Mouse (Mus musculus): ENCODE data around the gene Cct5.

The Cct5 gene

DNA sequence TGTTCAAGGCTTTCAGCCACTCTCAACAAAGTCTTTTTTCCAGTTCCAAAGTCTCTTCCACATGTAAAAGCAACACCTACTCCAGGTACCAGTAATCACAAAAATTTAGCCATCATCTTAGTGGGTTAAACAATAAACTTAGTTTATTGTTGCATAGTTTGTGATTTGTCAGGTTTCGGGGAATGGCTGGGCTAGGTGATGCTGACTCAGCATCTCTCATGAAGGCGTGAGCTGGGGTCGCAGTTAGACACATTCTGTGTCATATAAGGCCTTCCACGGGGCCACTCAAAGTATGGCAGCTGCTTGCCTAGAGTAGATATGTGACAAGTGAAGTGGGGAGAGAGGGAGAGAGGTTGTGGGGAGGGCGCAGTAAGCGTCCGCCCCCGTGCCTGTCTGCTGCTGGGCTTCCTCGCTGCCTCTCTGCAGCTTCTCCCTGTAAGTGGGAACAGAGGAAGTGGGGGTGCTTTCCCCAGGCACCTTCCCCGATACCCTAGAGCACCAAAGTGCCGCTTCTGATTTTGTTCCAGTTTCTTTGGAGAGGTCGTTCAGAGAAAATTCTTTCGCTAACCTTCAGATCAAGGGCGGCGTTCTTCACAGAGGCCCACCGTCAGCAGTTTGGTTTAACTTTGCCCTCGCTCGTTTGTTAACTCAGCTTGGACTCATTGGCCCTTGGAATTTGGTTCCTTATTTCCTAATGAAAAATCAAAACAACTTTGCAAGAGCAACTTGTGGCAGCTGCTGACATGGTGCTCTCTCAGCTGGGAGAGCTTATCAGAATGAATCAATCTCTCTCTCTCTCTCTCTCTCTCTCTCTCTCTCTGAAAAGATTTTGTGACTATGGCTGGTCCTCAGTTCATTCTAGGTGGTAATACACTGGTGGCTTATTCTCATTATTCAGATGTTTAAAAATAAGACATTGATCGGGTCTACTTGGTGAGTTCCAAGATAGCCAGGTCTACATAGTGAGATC, 37.7 kb downstream of the Cct5 start:
- peak; percentile 50 for DNase-seq (ENCODE audit: low spot score)

- DNase-seq (ENCODE audit: low spot score): no peak
Observed at GRCm38 (mm10) chr15:31562847-31563246, 38.8 kb downstream of the Cct5 start.

- DNase-seq (ENCODE audit: low spot score): no peak
Observed at GRCm38 (mm10) chr15:31561976-31562375, 39.6 kb downstream of the Cct5 start.

DNA sequence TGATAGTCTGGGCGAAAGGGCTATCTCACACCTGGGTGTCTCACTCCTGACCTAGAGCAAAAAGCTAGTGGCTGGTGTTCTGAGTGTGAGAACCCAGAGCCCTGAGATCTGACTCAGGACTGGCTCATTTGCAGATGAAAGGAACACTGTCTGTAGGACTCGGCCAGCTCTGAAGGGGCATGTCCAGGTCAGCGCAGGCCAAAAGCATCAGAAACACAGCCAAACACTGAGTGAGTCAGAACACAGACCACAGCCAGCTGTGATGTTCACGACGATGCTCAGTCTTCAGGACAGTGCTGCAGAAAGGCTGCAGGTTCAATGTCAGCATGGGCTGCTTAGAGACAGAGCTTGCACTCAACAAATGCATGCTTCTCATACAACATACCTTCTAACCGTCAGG, 40.2 kb downstream of the Cct5 start:
- DNase-seq (ENCODE audit: low spot score): no peak

- DNase-seq (ENCODE audit: low spot score): no peak
Observed at GRCm38 (mm10) chr15:31554855-31555254, 46.7 kb downstream of the Cct5 start.

DNA sequence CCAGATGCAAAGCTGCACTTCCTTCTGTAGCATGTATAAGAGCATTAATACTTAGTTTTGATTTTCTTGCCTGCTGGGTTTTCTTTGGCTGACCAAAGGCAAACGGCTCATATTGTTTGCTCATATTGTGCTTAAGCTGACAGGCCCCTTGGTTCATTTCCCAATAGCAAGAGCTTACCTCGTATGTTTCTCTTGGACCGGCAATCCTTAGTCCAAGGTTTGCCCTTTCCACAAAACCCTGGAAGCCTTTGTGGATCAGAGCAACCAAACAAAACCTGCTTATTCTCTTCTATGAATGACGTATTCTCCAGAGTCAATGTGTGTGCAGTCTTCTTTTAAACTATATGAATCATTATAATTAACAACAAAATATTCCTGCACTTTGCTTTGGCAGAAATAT, 51.2 kb downstream of the Cct5 start:
- DNase-seq (ENCODE audit: low spot score): no peak

- DNase-seq (ENCODE audit: low spot score): no peak
Observed at GRCm38 (mm10) chr15:31547421-31547820, 54.2 kb downstream of the Cct5 start.

GRCm38 (mm10) chr15:31546291-31546690, 55.3 kb downstream of the Cct5 start:
- no peak for DNase-seq (ENCODE audit: low spot score)

GRCm38 (mm10) chr15:31545058-31545457, 56.5 kb downstream of the Cct5 start:
- DNase-seq (ENCODE audit: low spot score): no peak

GRCm38 (mm10) chr15:31543246-31543645, 58.4 kb downstream of the Cct5 start:
- no peak for DNase-seq (ENCODE audit: low spot score)

DNA sequence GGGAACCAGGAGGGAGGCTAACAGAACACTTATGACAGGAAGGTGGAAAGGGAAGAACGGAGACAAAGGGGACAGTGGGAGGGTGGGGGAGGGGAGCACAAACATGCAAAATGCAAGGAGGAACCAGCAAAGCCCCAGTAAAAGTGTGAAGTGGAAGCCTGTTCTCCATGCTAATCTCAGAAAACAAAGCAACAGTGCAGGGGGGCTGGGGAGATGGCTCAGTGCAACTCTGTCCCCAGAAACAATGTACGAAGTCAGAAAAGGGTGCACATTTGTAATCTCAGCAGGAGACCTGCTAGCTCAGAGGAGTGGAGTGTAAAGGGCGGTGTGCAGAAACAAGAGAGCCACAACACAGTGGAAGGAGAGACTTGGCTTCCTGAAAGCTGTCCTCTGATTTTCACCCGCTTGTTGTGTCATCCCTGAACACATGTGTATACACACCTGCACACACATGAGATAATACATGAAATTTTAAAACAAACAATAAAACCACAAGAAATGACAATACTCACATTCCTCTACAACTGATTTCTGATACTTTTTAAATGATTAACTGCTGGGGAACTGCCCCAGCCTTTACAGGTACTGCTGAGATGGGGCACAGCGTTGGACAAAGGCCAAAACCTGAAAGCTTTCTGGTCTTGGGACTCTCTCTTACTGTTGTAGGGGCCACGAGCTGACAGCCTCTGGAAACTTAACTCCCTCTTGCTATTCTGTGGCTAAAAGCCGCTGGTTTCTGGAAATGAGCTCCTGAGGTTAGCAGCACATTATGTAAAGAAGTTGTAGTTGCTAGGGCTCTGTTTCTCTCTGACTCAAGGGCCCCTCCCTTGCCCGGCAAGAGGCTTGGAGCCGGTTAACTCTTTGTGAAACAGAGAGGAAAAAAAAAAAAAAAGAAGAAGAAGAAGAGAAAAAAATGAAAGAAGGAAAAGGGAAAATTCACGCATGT, 59.3 kb downstream of the Cct5 start:
- DNase-seq (ENCODE audit: low spot score): no peak

Data from ovary, adult 18-20 months (tissue).